8 mouse cellular contexts compared by ENCODE assay signal in genomic region chr17:27513279-27513915, GRCm38 (mm10). TPM values are rescaled to one million over a fixed set of nuclear protein-coding genes. Genes with fewer than 3 reads are reported as not detected.
DNase-seq lines count a peak whose midpoint lies in the region; ATAC-seq and TF ChIP-seq lines count a peak whose summit lies in the region.

No protein-coding gene starts in this region.

- H3K36me3 ChIP-seq in kidney, embryonic 15.5 days: no peaks in the 10 kb centered on the region
- no peaks in the 10 kb centered on the region for H3K36me3 ChIP-seq in forebrain, embryonic 11.5 days (ENCODE audit: control insufficient read depth, insufficient read depth, low read length)
- H3K36me3 ChIP-seq in liver, embryonic 15.5 days (replicated peaks): no peaks in the 10 kb centered on the region

- H3K4me2 ChIP-seq in kidney, embryonic 15.5 days: peak overlapping the region; percentile 100
- H3K4me2 ChIP-seq in forebrain, embryonic 11.5 days (ENCODE audit: low read depth, low read length, severe bottlenecking): peak overlapping the region; percentile 97
- H3K4me2 ChIP-seq in liver, embryonic 15.5 days: peak overlapping the region; percentile 70

- WGBS in kidney, embryonic 15.5 days: under 1% methylated on average over 64 of the region's 66 CpGs
- WGBS in forebrain, embryonic 11.5 days: under 1% methylated on average over 40 of the region's 66 CpGs
- 1% methylated on average over 65 of the region's 66 CpGs for WGBS in liver, embryonic 15.5 days (ENCODE audit: insufficient replicate concordance)

- TF ChIP-seq CTCF in bone marrow macrophage, adult 2 months (IDR thresholded peaks at IDR 0.05; ENCODE audit: low read depth, low read length): no peak

- peak overlapping the region; percentile 60 for H3K4me3 ChIP-seq in kidney, embryonic 15.5 days (replicated peaks)
- H3K4me3 ChIP-seq in bone marrow macrophage, adult 2 months (ENCODE audit: insufficient read depth, low read length): 0 out of 2 replicates have a peak overlapping the region, but pooled peaks have one; percentile 22
- H3K4me3 ChIP-seq in forebrain, embryonic 11.5 days (ENCODE audit: low read depth, low read length): peak overlapping the region; percentile 58
- peak overlapping the region; percentile 44 for H3K4me3 ChIP-seq in liver, embryonic 15.5 days (replicated peaks)

- peaks cover 30% of the 10 kb centered on the region for H3K4me1 ChIP-seq in kidney, embryonic 15.5 days
- no peaks in the 10 kb centered on the region for H3K4me1 ChIP-seq in bone marrow macrophage, adult 2 months (ENCODE audit: control insufficient read depth, insufficient read depth, low read length)
- peaks cover 21% of the 10 kb centered on the region for H3K4me1 ChIP-seq in forebrain, embryonic 11.5 days (replicated peaks; ENCODE audit: control insufficient read depth, insufficient read depth, low read length)
- H3K4me1 ChIP-seq in liver, embryonic 15.5 days (replicated peaks): peaks cover 12% of the 10 kb centered on the region

- no peak for TF ChIP-seq POLR2A in bone marrow macrophage, adult 2 months (IDR thresholded peaks at IDR 0.05; ENCODE audit: borderline replicate concordance, low read depth, low read length)

- ATAC-seq in kidney, embryonic 15.5 days (replicated peaks; ENCODE audit: low FRiP score): peak; percentile 9; the same call in 1 of the 2 replicates
- no peak for ATAC-seq in forebrain, embryonic 11.5 days (replicated peaks; ENCODE audit: low FRiP score)
- ATAC-seq in liver, embryonic 15.5 days (ENCODE audit: insufficient read depth): no peak
- no peak for ATAC-seq in erythroid progenitor cell, adult 5-6 weeks (replicated peaks; ENCODE audit: low FRiP score, poor library complexity, severe bottlenecking)

- DNase-seq in kidney, postnatal 10 days: no peak
- no peak for DNase-seq in forebrain, embryonic 11.5 days (ENCODE audit: low spot score)
- DNase-seq in thymus, postnatal 14 days: peak; percentile 56
- DNase-seq in kidney, adult 9 months: no peak

- H3K9me3 ChIP-seq in kidney, embryonic 15.5 days (replicated peaks): no peaks in the 10 kb centered on the region
- H3K9me3 ChIP-seq in forebrain, embryonic 11.5 days (ENCODE audit: control insufficient read depth, low read length): no peaks in the 10 kb centered on the region
- no peaks in the 10 kb centered on the region for H3K9me3 ChIP-seq in liver, embryonic 15.5 days (replicated peaks)

- H3K27ac ChIP-seq in kidney, embryonic 15.5 days: no peak overlapping the region
- H3K27ac ChIP-seq in bone marrow macrophage, adult 2 months (ENCODE audit: insufficient read depth, low read depth, low read length): no peak overlapping the region
- no peak overlapping the region for H3K27ac ChIP-seq in forebrain, embryonic 11.5 days (ENCODE audit: low read depth, low read length)
- H3K27ac ChIP-seq in liver, embryonic 15.5 days (replicated peaks): no peak overlapping the region

- H3K9ac ChIP-seq in kidney, embryonic 15.5 days: peak overlapping the region; percentile 47
- H3K9ac ChIP-seq in forebrain, embryonic 11.5 days (ENCODE audit: low read length): peak overlapping the region; percentile 64
- H3K9ac ChIP-seq in liver, embryonic 15.5 days: no peak overlapping the region

- H3K27me3 ChIP-seq in kidney, embryonic 15.5 days: peaks cover 98% of the 10 kb centered on the region
- H3K27me3 ChIP-seq in forebrain, embryonic 11.5 days (ENCODE audit: control insufficient read depth, insufficient read depth, low read length): peaks cover 54% of the 10 kb centered on the region
- H3K27me3 ChIP-seq in liver, embryonic 15.5 days: peaks cover 94% of the 10 kb centered on the region

RNA-seq across cellular contexts. Expression of gene Grm4, which starts 7.8 kb away (rescaled TPM):
- polyA plus RNA-seq in kidney, embryonic 15.5 days (2015; fragmentation: Nextera tagmentation; extraction: Ambion mirVana): 1.0 and 1.2 TPM in 2 replicates
- not detected in 2 replicates for polyA plus RNA-seq in bone marrow macrophage, adult 2 months (2012; ENCODE audit: insufficient read depth, insufficient read length, missing spikeins)
- polyA plus RNA-seq in forebrain, embryonic 11.5 days (2014; fragmentation: Nextera tagmentation; extraction: Ambion mirVana): 0.99 and 1.3 TPM in 2 replicates
- 0.02 TPM in 1 of 2 replicates, not detected in the other for polyA plus RNA-seq in liver, embryonic 15.5 days (2015; fragmentation: Nextera tagmentation; extraction: Ambion mirVana)
- not detected in 2 replicates for total RNA-seq in erythroid progenitor cell, adult 5-6 weeks (2015; ENCODE audit: low replicate concordance)
- total RNA-seq in erythroid progenitor cell, adult 5-6 weeks (2017; ENCODE audit: low replicate concordance): not detected in 2 replicates

RNA-seq across cellular contexts. Expression of gene Hmga1, which starts 42.9 kb away (rescaled TPM):
- polyA plus RNA-seq in kidney, embryonic 15.5 days (2015; fragmentation: Nextera tagmentation; extraction: Ambion mirVana): 250 and 269 TPM in 2 replicates
- polyA plus RNA-seq in bone marrow macrophage, adult 2 months (2012; ENCODE audit: insufficient read depth, insufficient read length, missing spikeins): 151 and 159 TPM in 2 replicates
- 427 and 461 TPM in 2 replicates for polyA plus RNA-seq in forebrain, embryonic 11.5 days (2014; fragmentation: Nextera tagmentation; extraction: Ambion mirVana)
- polyA plus RNA-seq in liver, embryonic 15.5 days (2015; fragmentation: Nextera tagmentation; extraction: Ambion mirVana): 131 and 132 TPM in 2 replicates
- total RNA-seq in erythroid progenitor cell, adult 5-6 weeks (2015; ENCODE audit: low replicate concordance): 40.7 and 57.7 TPM in 2 replicates
- total RNA-seq in erythroid progenitor cell, adult 5-6 weeks (2017; ENCODE audit: low replicate concordance): 21.2 and 30.6 TPM in 2 replicates

RNA-seq across cellular contexts. Expression of gene AI413582, which starts 52.2 kb away (rescaled TPM):
- 14.1 and 17.3 TPM in 2 replicates for polyA plus RNA-seq in kidney, embryonic 15.5 days (2015; fragmentation: Nextera tagmentation; extraction: Ambion mirVana)
- polyA plus RNA-seq in bone marrow macrophage, adult 2 months (2012; ENCODE audit: insufficient read depth, insufficient read length, missing spikeins): 76.7 and 85.6 TPM in 2 replicates
- polyA plus RNA-seq in forebrain, embryonic 11.5 days (2014; fragmentation: Nextera tagmentation; extraction: Ambion mirVana): 14.6 and 16.7 TPM in 2 replicates
- 12.3 and 13.9 TPM in 2 replicates for polyA plus RNA-seq in liver, embryonic 15.5 days (2015; fragmentation: Nextera tagmentation; extraction: Ambion mirVana)
- 2.9 and 6.8 TPM in 2 replicates for total RNA-seq in erythroid progenitor cell, adult 5-6 weeks (2015; ENCODE audit: low replicate concordance)
- total RNA-seq in erythroid progenitor cell, adult 5-6 weeks (2017; ENCODE audit: low replicate concordance): 3.1 and 14.1 TPM in 2 replicates
